Mouse (Mus musculus) midbrain, embryonic 15.5 days (tissue): ENCODE results near the gene Aif1l. TPM values are rescaled to one million over a fixed set of nuclear protein-coding genes. Genes with fewer than 3 reads are reported as not detected.

Experiments used
- polyA plus RNA-seq: library from polyadenylated mRNA; unstranded; fragments of >200 nt; fragmentation: Nextera tagmentation; extraction: Ambion mirVana; gene quantifications from 2 replicates; pipeline ENCODE4 v1.2.1, GENCODE M21; 2015

Gene Aif1l
- polyA plus RNA-seq, 1 experiment from 2014 or later, result 26.2 TPM

Other genes starting within 250 kb of the Aif1l start
- gene Qrfp, start 139.6 kb upstream of the Aif1l start, polyA plus RNA-seq, result 0.05 and 0.09 TPM in 2 replicates
- 19.6 and 20.2 TPM in 2 replicates for gene Fibcd1, start 104.1 kb upstream of the Aif1l start, polyA plus RNA-seq
- 6.2 and 6.8 TPM in 2 replicates for gene Lamc3, start 62.8 kb upstream of the Aif1l start, polyA plus RNA-seq
- gene Nup214, start 24.3 kb downstream of the Aif1l start, polyA plus RNA-seq, result 71.0 and 75.0 TPM in 2 replicates
- 0.65 and 0.80 TPM in 2 replicates for gene Fam78a, start 134.7 kb downstream of the Aif1l start, polyA plus RNA-seq
- gene Plpp7, start 145.4 kb downstream of the Aif1l start, polyA plus RNA-seq, result 25.7 and 26.7 TPM in 2 replicates
- gene Prrc2b, start 200.9 kb downstream of the Aif1l start, polyA plus RNA-seq, result 85.4 and 92.2 TPM in 2 replicates